Mouse (Mus musculus) CH12.LX (cell line): ENCODE data around the gene Plekha6. TPM values are rescaled to one million over a fixed set of nuclear protein-coding genes. Genes with fewer than 3 reads are reported as not detected.

ENCODE experiments used
- DNase-seq: peaks from one replicate; pipeline ENCODE4 v3.0.0-alpha.2; 2013; ENCODE audit errors: extremely low read depth
- H3K27ac ChIP-seq: 2 replicates; pipeline ENCODE4 v1.5.1; 2012; ENCODE audit warnings: low read depth, mild to moderate bottlenecking, control low read depth, moderate library complexity; ENCODE audit not compliant: insufficient read depth
- H3K27me3 ChIP-seq: replicated peaks from 2 replicates; pipeline ENCODE3; 2012; ENCODE audit warnings: inconsistent platforms
- H3K36me3 ChIP-seq, 2 experiments: replicated peaks in 1 of 2; 2 replicates each; pipeline versions ENCODE3 to v1.6.1; 2012; ENCODE audit warnings: inconsistent platforms in 1 of 2, low read length in 1 of 2, mild to moderate bottlenecking in 1 of 2, mixed read lengths in 1 of 2, moderate library complexity in 1 of 2; ENCODE audit not compliant: control insufficient read depth in 1 of 2, insufficient read depth in 1 of 2
- H3K4me1 ChIP-seq, 2 experiments: 2 replicates each; pipeline ENCODE4 v1.6.1; 2012; ENCODE audit warnings: inconsistent platforms in 1 of 2, moderate library complexity in 1 of 2; ENCODE audit not compliant: insufficient read depth in 2 of 2, control insufficient read depth in 1 of 2
- H3K4me2 ChIP-seq: 2 replicates; pipeline ENCODE4 v1.6.1; 2012; ENCODE audit warnings: low read depth, mild to moderate bottlenecking, control low read depth; ENCODE audit not compliant: poor library complexity, insufficient read depth, severe bottlenecking
- H3K4me3 ChIP-seq, 3 experiments: fragments of 150-350 bp in 1 of 3; sonication (generic) in 1 of 3; replicated peaks in 1 of 3; 2 replicates each; pipeline versions ENCODE3 to v1.5.1; 2011 to 2012; ENCODE audit warnings: low read depth in 2 of 3, low read length in 2 of 3, mild to moderate bottlenecking in 2 of 3, moderate library complexity in 2 of 3, control low read depth in 1 of 3, improper control_type of control experiment in 1 of 3, inconsistent platforms in 1 of 3, mixed read lengths in 1 of 3; ENCODE audit not compliant: poor library complexity in 1 of 3
- H3K79me2 ChIP-seq: replicated peaks from 2 replicates; pipeline ENCODE4 v1.6.1; 2012; ENCODE audit warnings: mild to moderate bottlenecking, moderate library complexity; ENCODE audit not compliant: control insufficient read depth, poor library complexity, insufficient read depth, severe bottlenecking; ENCODE audit errors: extremely low read depth
- H3K9ac ChIP-seq: 2 replicates; pipeline ENCODE4 v1.6.1; 2012; ENCODE audit warnings: low read depth, mild to moderate bottlenecking, control low read depth, moderate library complexity; ENCODE audit not compliant: insufficient read depth
- H3K9me3 ChIP-seq: replicated peaks from 2 replicates; pipeline ENCODE3; 2012; ENCODE audit warnings: low read length, inconsistent platforms, mixed read lengths
- BHLHE40 ChIP-seq: IDR thresholded peaks from 2 replicates; pipeline ENCODE4 v1.6.1; 2011; ENCODE audit warnings: mild to moderate bottlenecking, low read depth, low read length, improper control_type of control experiment
- CHD1 ChIP-seq: IDR thresholded peaks from 2 replicates; pipeline ENCODE4 v1.6.1; 2012; ENCODE audit warnings: low read depth, low read length, improper control_type of control experiment, inconsistent platforms
- CHD2 ChIP-seq: IDR thresholded peaks from 2 replicates; pipeline ENCODE4 v1.6.1; 2011; ENCODE audit warnings: low read length, improper control_type of control experiment
- CTCF ChIP-seq, 2 experiments: IDR thresholded peaks in 1 of 2; conservative IDR thresholded peaks in 1 of 2; 2 replicates each; pipeline ENCODE4 v1.5.1; 2011 to 2012; ENCODE audit warnings: low read depth in 2 of 2, low read length in 2 of 2, improper control_type of control experiment in 1 of 2, inconsistent platforms in 1 of 2, mild to moderate bottlenecking in 1 of 2, moderate library complexity in 1 of 2
- ELF1 ChIP-seq: IDR thresholded peaks from 2 replicates; pipeline ENCODE4 v1.6.1; 2014; ENCODE audit warnings: low read depth, mild to moderate bottlenecking, inconsistent platforms, low read length, improper control_type of control experiment
- ETS1 ChIP-seq: conservative IDR thresholded peaks from 2 replicates; pipeline ENCODE4 v1.6.1; 2012; ENCODE audit warnings: low read depth, mild to moderate bottlenecking, inconsistent platforms, low read length, improper control_type of control experiment, moderate library complexity
- HCFC1 ChIP-seq: IDR thresholded peaks from 2 replicates; pipeline ENCODE4 v1.6.1; 2012; ENCODE audit warnings: low read depth, mild to moderate bottlenecking, inconsistent platforms, low read length, improper control_type of control experiment
- JUN ChIP-seq: IDR thresholded peaks from 2 replicates; pipeline ENCODE4 v1.6.1; 2011; ENCODE audit warnings: low read depth, mild to moderate bottlenecking, low read length, improper control_type of control experiment, moderate library complexity; ENCODE audit not compliant: insufficient read depth
- JUND ChIP-seq: conservative IDR thresholded peaks from 2 replicates; pipeline ENCODE4 v1.6.1; 2011; ENCODE audit warnings: low read depth, low read length, improper control_type of control experiment
- MXI1 ChIP-seq: IDR thresholded peaks from 2 replicates; pipeline ENCODE4 v1.6.1; 2011; ENCODE audit warnings: mild to moderate bottlenecking, low read depth, low read length, improper control_type of control experiment
- PAX5 ChIP-seq: IDR thresholded peaks from 2 replicates; pipeline ENCODE4 v1.6.1; 2012; ENCODE audit warnings: low read length, inconsistent platforms, mixed read lengths
- POLR2AphosphoS2 ChIP-seq: IDR thresholded peaks from 2 replicates; pipeline ENCODE4 v1.6.1; 2011; ENCODE audit warnings: low read depth, low read length, improper control_type of control experiment
- TCF12 ChIP-seq: IDR thresholded peaks from 2 replicates; pipeline ENCODE4 v1.6.1; 2014; ENCODE audit warnings: low read depth, mild to moderate bottlenecking, inconsistent platforms, low read length, improper control_type of control experiment
- USF1 ChIP-seq: IDR thresholded peaks from 2 replicates; pipeline ENCODE4 v1.6.1; 2014; ENCODE audit warnings: low read depth, mild to moderate bottlenecking, inconsistent platforms, low read length, improper control_type of control experiment
- ZC3H11A ChIP-seq: IDR thresholded peaks from 2 replicates; pipeline ENCODE4 v1.6.1; 2012; ENCODE audit warnings: low read depth, mild to moderate bottlenecking, inconsistent platforms, low read length, improper control_type of control experiment
- ZKSCAN1 ChIP-seq: IDR thresholded peaks from 2 replicates; pipeline ENCODE4 v1.6.1; 2012; ENCODE audit warnings: low read depth, inconsistent platforms, low read length, improper control_type of control experiment, borderline replicate concordance
- ZNF384 ChIP-seq: IDR thresholded peaks from 2 replicates; pipeline ENCODE4 v1.6.1; 2012; ENCODE audit warnings: low read depth, low read length, improper control_type of control experiment, inconsistent platforms
- dilution Hi-C: fragments of 300-500 bp; cut with MboI; formaldehyde crosslinking; loops from 2 replicates; pipeline ENCODE4 v1.14.3; 2020; ENCODE audit warnings: low sequenced_read_pairs; ENCODE audit not compliant: extremely low pct_unique_long_range_greater_than_20kb, extremely low pct_ligation_motif_present
- in situ Hi-C: fragments of 300-500 bp; cut with MboI; formaldehyde crosslinking; loops from 3 replicates; pipeline ENCODE4 v1.14.3; 2019; ENCODE audit warnings: low sequenced_read_pairs, low pct_ligation_motif_present, low pct_unique_long_range_greater_than_20kb, mixed read lengths
- polyA plus RNA-seq: library from polyadenylated mRNA; unstranded; fragments of >175 nt; gene quantifications from 2 replicates; pipeline ENCODE4 v1.2.1, GENCODE M21; 2012; ENCODE audit warnings: low read depth; ENCODE audit not compliant: insufficient read length
- total RNA-seq, 2 experiments: library from RNA; depleted of rRNA; stranded (reverse); fragments of 300-350 nt in 1 of 2; fragments of >200 nt in 1 of 2; gene quantifications; 2 replicates each; pipeline ENCODE4 v1.2.3; 2012 to 2014

Plekha6 gene
- total and polyA plus RNA-seq, 3 experiments: 0.07 TPM; not detected in 2

GRCm38 (mm10) chr1:133183141-133183925 is 19.3 kb downstream of the Plekha6 start:
- dilution Hi-C loops: no loop called here
- H3K4me2 ChIP-seq: no peak overlapping the region

GRCm38 (mm10) chr1:133187948-133188680 is 24.1 kb downstream of the Plekha6 start:
- dilution Hi-C loops: no loop called here

More at GRCm38 (mm10) chr1:133183141-133183925, 19.3 kb downstream of the Plekha6 start:
- Histone ChIP-seq H3K4me1 (no peaks in the 10 kb centered on the region), H3K27me3 (peaks cover 83% of the 10 kb centered on the region), H3K9ac (no peak overlapping the region), H3K9me3 (no peaks in the 10 kb centered on the region), H3K36me3 (no peaks in the 10 kb centered on the region), H3K27ac (no peak overlapping the region), H3K4me3 (no peak overlapping the region), H3K79me2 (no peaks in the 10 kb centered on the region)
- DNase-seq: no peak
- in situ Hi-C loops: loop anchor here (25.0 kb wide), 1 partner anchor 429 kb away; the partner anchor contains the start of gene Snrpe
- TF ChIP-seq MXI1: no peak
- TF ChIP-seq PAX5: no peak
- no peak for TF ChIP-seq BHLHE40
- no peak for TF ChIP-seq ZC3H11A

DNA sequence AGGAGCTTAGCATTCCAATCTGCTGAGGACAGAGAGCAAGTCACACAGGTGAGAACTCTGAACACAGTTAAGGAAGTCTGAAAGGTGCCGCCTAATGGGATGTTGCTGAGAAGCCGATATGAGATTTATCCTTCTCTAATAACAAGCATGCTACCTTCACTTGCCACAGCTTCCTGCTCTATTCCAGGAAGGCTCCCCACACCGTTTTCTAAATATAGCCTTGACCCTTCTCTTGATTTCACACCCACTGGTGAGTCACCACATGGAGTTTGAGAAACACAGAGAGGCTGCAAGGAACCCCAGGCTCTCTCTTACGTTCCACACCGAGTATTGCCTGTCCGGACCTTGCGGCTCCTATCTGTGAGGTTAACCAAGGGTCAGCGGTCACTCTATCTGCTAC is 24.7 kb downstream of the Plekha6 start:
- in situ Hi-C loops: loop anchor here (25.0 kb wide), 1 partner anchor 424 kb away; the partner anchor contains the start of gene Snrpe
- H3K36me3 ChIP-seq: no peaks in the 10 kb centered on the region

More at GRCm38 (mm10) chr1:133187948-133188680, 24.1 kb downstream of the Plekha6 start:
- in situ Hi-C loops: loop anchor here (25.0 kb wide), 1 partner anchor 424 kb away; the partner anchor contains the start of gene Snrpe
- peaks cover 11% of the 10 kb centered on the region for H3K9me3 ChIP-seq
- H3K79me2 ChIP-seq: no peaks in the 10 kb centered on the region
- no peaks in the 10 kb centered on the region for H3K36me3 ChIP-seq
- no peak overlapping the region for H3K4me3 ChIP-seq
- no peak overlapping the region for H3K4me2 ChIP-seq
- H3K4me1 ChIP-seq: peaks cover 0 to under 1% of the 10 kb centered on the region in 2 experiments; a peak in 1 of 4 replicates
- no peak for DNase-seq
- H3K9ac ChIP-seq: no peak overlapping the region
- TF ChIP-seq CTCF (conservative IDR thresholded peaks at IDR 0.05 in 1 of 2, IDR thresholded peaks at IDR 0.05 in 1 of 2; ENCODE audit: low read depth in 2 of 2, low read length in 2 of 2) (no peak), TCF12 (no peak), ZC3H11A (no peak), POLR2AphosphoS2 (no peak), USF1 (no peak), JUND (no peak), JUN (no peak), CHD1 (no peak), ZNF384 (no peak), ETS1 (no peak), CHD2 (no peak)
- H3K27ac ChIP-seq: no peak overlapping the region
- H3K27me3 ChIP-seq: peaks cover 71% of the 10 kb centered on the region

More for the DNA sequence above, 24.7 kb downstream of the Plekha6 start:
- Histone ChIP-seq H3K4me3 (no peak overlapping the region), H3K4me2 (no peak overlapping the region), H3K79me2 (no peaks in the 10 kb centered on the region), H3K4me1 (peaks cover 5 to 6% of the 10 kb centered on the region in 2 experiments), H3K9ac (no peak overlapping the region), H3K27me3 (peaks cover 71% of the 10 kb centered on the region), H3K9me3 (peaks cover 11% of the 10 kb centered on the region), H3K27ac (no peak overlapping the region)
- dilution Hi-C loops: no loop called here
- no peak for DNase-seq
- TF ChIP-seq HCFC1 (no peak), USF1 (no peak), JUN (no peak), CHD2 (no peak), CHD1 (no peak), ZKSCAN1 (no peak), ETS1 (no peak), ELF1 (no peak)
